ENCODE assay signal across 10 mouse cellular contexts in the genomic region with DNA sequence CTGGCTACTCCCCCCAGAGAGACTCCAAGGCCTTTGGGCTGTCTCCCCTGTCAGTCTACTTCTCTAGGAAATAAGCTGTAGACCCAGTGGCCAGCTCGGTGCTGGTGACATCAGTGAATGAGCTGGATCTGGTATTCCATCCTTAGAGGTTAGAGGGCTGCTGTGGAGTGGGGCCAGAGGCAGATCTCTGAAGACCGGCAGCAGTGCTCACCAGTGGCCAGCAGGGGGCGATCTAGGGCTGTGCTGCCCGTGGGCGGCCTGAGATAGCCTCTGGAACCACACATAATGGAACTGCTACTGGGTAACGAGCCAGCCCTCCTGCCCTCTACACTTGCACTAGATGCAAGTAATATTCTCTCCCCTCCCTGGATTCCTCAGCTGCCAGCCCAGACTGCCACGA.
DNase-seq lines count a peak whose midpoint lies in the region; ATAC-seq and TF ChIP-seq lines count a peak whose summit lies in the region.
"Had no signal": no experiment of that assay in that cellular context is flagged by ENCODE, and none has a peak within 500 bp of the region (broad histone marks: within the 10 kb centered on the region; RNA-seq: fewer than 3 reads in every experiment).

No protein-coding gene starts in this region.

- H3K4me1 ChIP-seq in forebrain, embryonic 10.5 days = no peaks in the 10 kb centered on the region
- no peaks in the 10 kb centered on the region for H3K4me1 ChIP-seq in hindbrain, embryonic 16.5 days (ENCODE audit: control insufficient read depth, insufficient read depth, low read depth, low read length)
- H3K4me1 ChIP-seq in midbrain, embryonic 16.5 days (ENCODE audit: control insufficient read depth, insufficient read depth, low read length) = peaks cover 2% of the 10 kb centered on the region; the same call in 1 of the 2 replicates
- H3K4me1 ChIP-seq: embryonic facial prominence, embryonic 12.5 days; lung, embryonic 15.5 days had no signal

- no peak overlapping the region for H3K9ac ChIP-seq in hindbrain, embryonic 16.5 days (ENCODE audit: low read depth, low read length)
- no peak overlapping the region for H3K9ac ChIP-seq in midbrain, embryonic 16.5 days (ENCODE audit: low read depth, low read length)
- H3K9ac ChIP-seq: embryonic facial prominence, embryonic 12.5 days; lung, embryonic 15.5 days had no signal

- peaks cover 71% of the 10 kb centered on the region for H3K36me3 ChIP-seq in forebrain, embryonic 10.5 days (replicated peaks)
- no peaks in the 10 kb centered on the region; the same call in 1 of the 2 replicates for H3K36me3 ChIP-seq in hindbrain, embryonic 16.5 days (ENCODE audit: control insufficient read depth, insufficient read depth, low read length)
- no peaks in the 10 kb centered on the region; the same call in 1 of the 2 replicates for H3K36me3 ChIP-seq in midbrain, embryonic 16.5 days (ENCODE audit: control insufficient read depth, insufficient read depth, low read length)
- H3K36me3 ChIP-seq: lung, embryonic 15.5 days had no signal

- DNase-seq in ovary, postnatal 10 days (ENCODE audit: low spot score) = peak; percentile 35
- DNase-seq in ovary, adult 18-20 months (ENCODE audit: low spot score) = no peak
- peak; percentile 64 for DNase-seq in brain, embryonic 14.5 days (ENCODE audit: low read depth)
- peak; percentile 75 for DNase-seq in forebrain, embryonic 10.5 days (ENCODE audit: extremely low spot score, low spot score)
- peak; percentile 75 for DNase-seq in left cerebral cortex, postnatal 4 days
- peak; percentile 37 for DNase-seq in spleen, postnatal 36 days (ENCODE audit: low spot score in 2 of 2)

- H3K27me3 ChIP-seq in forebrain, embryonic 10.5 days (ENCODE audit: poor library complexity, severe bottlenecking) = no peaks in the 10 kb centered on the region
- H3K27me3 ChIP-seq in hindbrain, embryonic 16.5 days (replicated peaks; ENCODE audit: control insufficient read depth, insufficient read depth, low read length) = no peaks in the 10 kb centered on the region
- no peaks in the 10 kb centered on the region for H3K27me3 ChIP-seq in midbrain, embryonic 16.5 days (ENCODE audit: control insufficient read depth, insufficient read depth, low read depth, low read length)
- H3K27me3 ChIP-seq: embryonic facial prominence, embryonic 12.5 days; lung, embryonic 15.5 days had no signal

- H3K4me2 ChIP-seq in hindbrain, embryonic 16.5 days (ENCODE audit: low read length) = no peak overlapping the region
- no peak overlapping the region for H3K4me2 ChIP-seq in midbrain, embryonic 16.5 days (ENCODE audit: low read length)
- H3K4me2 ChIP-seq: embryonic facial prominence, embryonic 12.5 days; lung, embryonic 15.5 days had no signal

- ATAC-seq in hindbrain, embryonic 16.5 days = 0 out of 2 replicates have a peak, but pooled peaks have one; percentile 31
- no peak for ATAC-seq in midbrain, embryonic 16.5 days

- no peaks in the 10 kb centered on the region for H3K9me3 ChIP-seq in forebrain, embryonic 10.5 days
- H3K9me3 ChIP-seq in hindbrain, embryonic 16.5 days (ENCODE audit: control insufficient read depth, low read length) = no peaks in the 10 kb centered on the region
- no peaks in the 10 kb centered on the region for H3K9me3 ChIP-seq in midbrain, embryonic 16.5 days (replicated peaks; ENCODE audit: control insufficient read depth, low read length, poor library complexity, severe bottlenecking)
- H3K9me3 ChIP-seq: embryonic facial prominence, embryonic 12.5 days; lung, embryonic 15.5 days had no signal

- no peak overlapping the region; the same call in 1 of the 2 replicates for H3K27ac ChIP-seq in forebrain, embryonic 10.5 days
- no peak overlapping the region for H3K27ac ChIP-seq in hindbrain, embryonic 16.5 days (ENCODE audit: low read depth, low read length)
- H3K27ac ChIP-seq in midbrain, embryonic 16.5 days (ENCODE audit: low read length) = 0 out of 2 replicates have a peak overlapping the region, but pooled peaks have one; percentile 22
- H3K27ac ChIP-seq: embryonic facial prominence, embryonic 12.5 days; lung, embryonic 15.5 days had no signal

- TF ChIP-seq POLR2A in brain, embryonic 14.5 days (IDR thresholded peaks at IDR 0.05; ENCODE audit: borderline replicate concordance, extremely low read depth, insufficient read depth, insufficient read length, poor library complexity, severe bottlenecking) = no peak

- no peak overlapping the region for H3K4me3 ChIP-seq in forebrain, embryonic 10.5 days
- H3K4me3 ChIP-seq in hindbrain, embryonic 16.5 days (ENCODE audit: low read length) = no peak overlapping the region
- H3K4me3 ChIP-seq in midbrain, embryonic 16.5 days (ENCODE audit: low read depth, low read length) = no peak overlapping the region
- H3K4me3 ChIP-seq: embryonic facial prominence, embryonic 12.5 days; lung, embryonic 15.5 days had no signal

- intact Hi-C loops in left cerebral cortex, postnatal 4 days (cut with DNase I) = no loop called here

- WGBS in forebrain, embryonic 10.5 days = 20% methylated on average over 7 of the region's 7 CpGs
- WGBS in hindbrain, embryonic 16.5 days = 22% methylated on average over 7 of the region's 7 CpGs
- WGBS in midbrain, embryonic 16.5 days = 23% methylated on average over 7 of the region's 7 CpGs

- TF ChIP-seq CTCF in brain, embryonic 14.5 days (IDR thresholded peaks at IDR 0.05; ENCODE audit: borderline replicate concordance, extremely low read depth, insufficient read depth, insufficient read length) = peak; percentile 97
